Mouse (Mus musculus): ENCODE results near the gene Ldha. TPM values are rescaled to one million over a fixed set of nuclear protein-coding genes. Genes with fewer than 3 reads are reported as not detected.
"Not testable (repeated sequence)": the region's sequence is repeated elsewhere in the genome, so short reads cannot be mapped to it uniquely, and the experiment has no call there.

Gene Ldha
- total and polyA plus RNA-seq, 2 experiments = 442 to 594 TPM

DNA sequence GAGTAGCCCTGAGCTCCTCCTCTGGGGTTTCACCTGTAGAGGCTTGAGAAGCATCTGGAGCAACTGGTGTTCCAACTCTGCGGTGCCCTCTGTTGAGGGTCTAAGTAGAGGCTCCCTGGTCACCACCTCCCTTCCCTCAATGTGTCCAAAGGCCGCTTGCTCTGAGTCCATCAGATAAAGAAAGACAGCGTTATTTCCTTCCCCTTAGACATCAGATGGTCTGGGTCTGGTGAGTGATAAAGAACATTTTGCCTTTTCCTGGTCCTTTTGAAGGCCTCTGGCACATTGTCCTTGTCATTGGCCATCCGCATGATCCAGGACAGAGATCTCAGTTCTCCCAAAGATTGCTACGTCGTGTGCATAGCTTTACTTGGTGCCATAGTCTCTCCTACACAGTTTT, 36.0 kb downstream of the Ldha start:
- H3K9ac ChIP-seq (ENCODE audit: low read depth, low read length) = no peak overlapping the region
- 75% methylated on average over 6 of the region's 6 CpGs for WGBS
- no peaks in the 10 kb centered on the region for H3K27me3 ChIP-seq (ENCODE audit: control insufficient read depth, insufficient read depth, low read length)
- TF ChIP-seq CTCF (IDR thresholded peaks at IDR 0.05; ENCODE audit: low read depth, low read length) (no peak), POLR2A (IDR thresholded peaks at IDR 0.05; ENCODE audit: extremely low read depth, insufficient read depth, low read length) (no peak)
- no peak overlapping the region for H3K27ac ChIP-seq (replicated peaks; ENCODE audit: insufficient read depth, low read depth, low read length)
- H3K4me1 ChIP-seq (ENCODE audit: control insufficient read depth, insufficient read depth, low read length) = peaks cover 6% of the 10 kb centered on the region; the same call in 1 of the 2 replicates
- no peak overlapping the region for H3K4me3 ChIP-seq (ENCODE audit: insufficient read depth, low read depth, low read length)
- no peak for DNase-seq (ENCODE audit: extremely low read depth, low read depth, low spot score)
- no peaks in the 10 kb centered on the region for H3K36me3 ChIP-seq (ENCODE audit: control insufficient read depth, insufficient read depth, low read length)
- no peaks in the 10 kb centered on the region for H3K79me2 ChIP-seq (ENCODE audit: control insufficient read depth, insufficient read depth, low read length)

DNA sequence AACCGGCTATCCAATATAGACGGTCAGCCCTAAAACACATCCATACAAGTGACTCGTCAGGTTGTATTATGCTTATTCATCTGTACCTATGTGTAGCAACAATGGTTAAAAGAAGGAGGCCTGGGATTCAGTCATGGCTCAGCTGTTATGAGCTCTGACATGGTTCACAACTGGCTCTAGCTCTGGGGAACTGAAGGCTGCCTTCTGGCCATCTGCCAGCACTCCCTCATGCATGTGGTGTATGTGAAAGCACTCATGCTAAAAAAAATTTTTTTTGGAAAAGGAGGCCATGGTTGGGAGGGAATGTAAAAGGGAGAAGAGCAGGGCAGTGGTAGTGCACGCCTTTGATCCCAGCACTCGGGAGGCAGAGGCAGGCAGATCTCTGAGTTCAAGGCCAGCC, 38.6 kb downstream of the Ldha start:
- no peak overlapping the region for H3K9ac ChIP-seq (ENCODE audit: low read depth, low read length)
- no peaks in the 10 kb centered on the region for H3K79me2 ChIP-seq (ENCODE audit: control insufficient read depth, insufficient read depth, low read length)
- no peak overlapping the region for H3K27ac ChIP-seq (replicated peaks; ENCODE audit: insufficient read depth, low read depth, low read length)
- H3K4me1 ChIP-seq (ENCODE audit: control insufficient read depth, insufficient read depth, low read length) = peaks cover 6% of the 10 kb centered on the region; the same call in 1 of the 2 replicates
- H3K36me3 ChIP-seq (ENCODE audit: control insufficient read depth, insufficient read depth, low read length) = peaks cover under 1% of the 10 kb centered on the region; the same call in 1 of the 2 replicates
- no peak overlapping the region for H3K4me3 ChIP-seq (ENCODE audit: insufficient read depth, low read depth, low read length)
- WGBS = 95% methylated on average over 5 of the region's 5 CpGs
- TF ChIP-seq POLR2A (IDR thresholded peaks at IDR 0.05; ENCODE audit: extremely low read depth, insufficient read depth, low read length) (no peak), CTCF (IDR thresholded peaks at IDR 0.05; ENCODE audit: low read depth, low read length) (no peak)
- no peaks in the 10 kb centered on the region for H3K27me3 ChIP-seq (ENCODE audit: control insufficient read depth, insufficient read depth, low read length)
- no peak for DNase-seq (ENCODE audit: extremely low read depth, low read depth, low spot score)

DNA sequence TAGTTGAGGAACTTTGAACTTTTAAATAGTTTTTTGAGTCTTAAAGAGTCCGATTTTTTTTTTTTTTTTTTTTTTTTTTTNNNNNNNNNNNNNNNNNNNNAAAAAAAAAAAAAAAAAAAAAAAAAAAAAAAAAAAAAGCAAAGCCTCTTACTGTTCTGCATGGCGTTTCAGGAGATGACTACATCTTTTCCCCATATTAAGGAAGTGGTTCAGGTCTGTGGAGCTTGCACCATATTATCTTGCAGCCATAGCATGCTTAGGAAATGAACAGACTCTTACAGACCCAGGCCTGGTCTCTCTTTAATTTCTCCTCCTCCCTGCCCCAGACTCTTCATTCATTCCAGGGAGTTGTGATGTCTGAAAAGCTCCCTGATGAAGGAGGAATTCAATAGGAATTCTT, 39.7 kb downstream of the Ldha start:
- no peak for DNase-seq (ENCODE audit: extremely low read depth, low read depth, low spot score)
- Histone ChIP-seq H3K27me3 (ENCODE audit: control insufficient read depth, insufficient read depth, low read length) (no peaks in the 10 kb centered on the region), H3K4me1 (ENCODE audit: control insufficient read depth, insufficient read depth, low read length) (peaks cover 6% of the 10 kb centered on the region; the same call in 1 of the 2 replicates), H3K9ac (ENCODE audit: low read depth, low read length) (no peak overlapping the region), H3K27ac (replicated peaks; ENCODE audit: insufficient read depth, low read depth, low read length) (no peak overlapping the region), H3K36me3 (ENCODE audit: control insufficient read depth, insufficient read depth, low read length) (peaks cover 5% of the 10 kb centered on the region), H3K79me2 (ENCODE audit: control insufficient read depth, insufficient read depth, low read length) (no peaks in the 10 kb centered on the region), H3K4me3 (ENCODE audit: insufficient read depth, low read depth, low read length) (no peak overlapping the region)
- WGBS = 79% methylated on average over 2 of the region's 2 CpGs
- TF ChIP-seq POLR2A (IDR thresholded peaks at IDR 0.05; ENCODE audit: extremely low read depth, insufficient read depth, low read length) (no peak), CTCF (IDR thresholded peaks at IDR 0.05; ENCODE audit: low read depth, low read length) (no peak)

DNA sequence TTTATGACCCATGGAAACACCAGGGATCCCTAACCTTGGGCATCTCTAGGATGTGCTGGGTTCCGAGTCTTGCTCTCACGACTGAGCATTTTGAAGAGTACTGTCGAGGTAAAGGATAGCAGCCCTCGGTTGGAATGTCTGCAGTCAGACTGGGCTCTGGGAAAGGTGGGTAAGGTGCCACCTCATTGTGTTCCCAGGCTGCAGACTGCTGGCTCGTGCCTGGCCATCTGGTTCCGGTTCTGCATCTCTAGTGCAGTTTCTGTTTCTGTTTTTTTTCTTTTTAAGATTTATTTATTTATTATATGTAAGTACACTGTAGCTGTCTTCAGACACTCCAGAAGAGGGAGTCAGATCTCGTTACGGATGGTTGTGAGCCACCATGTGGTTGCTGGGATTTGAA, 40.7 kb downstream of the Ldha start:
- not testable (repeated sequence) for H3K36me3 ChIP-seq (ENCODE audit: control insufficient read depth, insufficient read depth, low read length); H3K79me2 ChIP-seq (ENCODE audit: control insufficient read depth, insufficient read depth, low read length); H3K4me1 ChIP-seq (ENCODE audit: control insufficient read depth, insufficient read depth, low read length); DNase-seq (ENCODE audit: extremely low read depth, low read depth, low spot score); H3K9ac ChIP-seq (ENCODE audit: low read depth, low read length); H3K4me3 ChIP-seq (ENCODE audit: insufficient read depth, low read depth, low read length); H3K27ac ChIP-seq (replicated peaks; ENCODE audit: insufficient read depth, low read depth, low read length); H3K27me3 ChIP-seq (ENCODE audit: control insufficient read depth, insufficient read depth, low read length)
- 80% methylated on average over 8 of the region's 8 CpGs for WGBS

GRCm38 (mm10) chr7:46883304-46883703, 42.0 kb downstream of the Ldha start:
- Histone ChIP-seq H3K27ac (replicated peaks; ENCODE audit: insufficient read depth, low read depth, low read length) (no peak overlapping the region), H3K4me1 (ENCODE audit: control insufficient read depth, insufficient read depth, low read length) (peaks cover 1% of the 10 kb centered on the region; the same call in 1 of the 2 replicates), H3K36me3 (ENCODE audit: control insufficient read depth, insufficient read depth, low read length) (peaks cover 10% of the 10 kb centered on the region), H3K4me3 (ENCODE audit: insufficient read depth, low read depth, low read length) (no peak overlapping the region), H3K79me2 (ENCODE audit: control insufficient read depth, insufficient read depth, low read length) (no peaks in the 10 kb centered on the region), H3K9ac (ENCODE audit: low read depth, low read length) (no peak overlapping the region), H3K27me3 (ENCODE audit: control insufficient read depth, insufficient read depth, low read length) (no peaks in the 10 kb centered on the region)
- no peak for DNase-seq (ENCODE audit: extremely low read depth, low read depth, low spot score)
- 67% methylated on average over 3 of the region's 3 CpGs for WGBS
- TF ChIP-seq POLR2A (IDR thresholded peaks at IDR 0.05; ENCODE audit: extremely low read depth, insufficient read depth, low read length) (no peak), CTCF (IDR thresholded peaks at IDR 0.05; ENCODE audit: low read depth, low read length) (no peak)

- no peak for DNase-seq (ENCODE audit: extremely low read depth, low read depth, low spot score)
- no peaks in the 10 kb centered on the region for H3K4me1 ChIP-seq (ENCODE audit: control insufficient read depth, insufficient read depth, low read length)
- TF ChIP-seq POLR2A (IDR thresholded peaks at IDR 0.05; ENCODE audit: extremely low read depth, insufficient read depth, low read length) (no peak), CTCF (IDR thresholded peaks at IDR 0.05; ENCODE audit: low read depth, low read length) (no peak)
- 84% methylated on average over 3 of the region's 3 CpGs for WGBS
- no peaks in the 10 kb centered on the region for H3K27me3 ChIP-seq (ENCODE audit: control insufficient read depth, insufficient read depth, low read length)
- H3K79me2 ChIP-seq (ENCODE audit: control insufficient read depth, insufficient read depth, low read length) = peaks cover 2% of the 10 kb centered on the region; the same call in 1 of the 2 replicates
- no peak overlapping the region for H3K27ac ChIP-seq (replicated peaks; ENCODE audit: insufficient read depth, low read depth, low read length)
- H3K4me3 ChIP-seq (ENCODE audit: insufficient read depth, low read depth, low read length) = no peak overlapping the region
- H3K36me3 ChIP-seq (ENCODE audit: control insufficient read depth, insufficient read depth, low read length) = peaks cover 60% of the 10 kb centered on the region
- no peak overlapping the region for H3K9ac ChIP-seq (ENCODE audit: low read depth, low read length)
Observed at GRCm38 (mm10) chr7:46895511-46895910, 54.2 kb downstream of the Ldha start.

All from liver, adult 2 months (tissue).